Mouse (Mus musculus) stomach, embryonic 15.5 days (tissue): ENCODE measurements around the gene Ano6. TPM values are rescaled to one million over a fixed set of nuclear protein-coding genes. Genes with fewer than 3 reads are reported as not detected.
"Not testable (repeated sequence)": the region's sequence is repeated elsewhere in the genome, so short reads cannot be mapped to it uniquely, and the experiment has no call there.

Source experiments
- ATAC-seq: fragments of 200-750 bp; cut with Nextera tagmentation; 2 replicates; pipeline ENCODE4 v1.8.0; 2017; ENCODE audit warnings: low read depth, moderate number of reproducible peaks, moderate TSS enrichment; ENCODE audit not compliant: insufficient read depth, low FRiP score
- H3K27ac ChIP-seq: fragments of 300-500 bp; sonication (generic); 2 replicates; pipeline ENCODE4 v1.5.1; 2015; ENCODE audit warnings: mild to moderate bottlenecking, inconsistent platforms
- H3K27me3 ChIP-seq: fragments of 300-500 bp; sonication (generic); replicated peaks from 2 replicates; pipeline ENCODE4 v1.6.1; 2015; ENCODE audit warnings: inconsistent platforms
- H3K36me3 ChIP-seq: fragments of 300-500 bp; sonication (generic); 2 replicates; pipeline ENCODE4 v1.6.1; 2015; ENCODE audit warnings: inconsistent platforms
- H3K4me1 ChIP-seq: fragments of 300-500 bp; sonication (generic); 2 replicates; pipeline ENCODE4 v1.6.1; 2015; ENCODE audit warnings: inconsistent platforms
- H3K4me2 ChIP-seq: fragments of 300-500 bp; sonication (generic); 2 replicates; pipeline ENCODE4 v1.6.1; 2015; ENCODE audit warnings: mild to moderate bottlenecking, inconsistent platforms
- H3K4me3 ChIP-seq: fragments of 300-500 bp; sonication (generic); replicated peaks from 2 replicates; pipeline ENCODE4 v1.5.1; 2015; ENCODE audit warnings: inconsistent platforms
- H3K9ac ChIP-seq: fragments of 300-500 bp; sonication (generic); 2 replicates; pipeline ENCODE4 v1.6.1; 2015; ENCODE audit warnings: inconsistent platforms
- H3K9me3 ChIP-seq: fragments of 300-500 bp; sonication (generic); 2 replicates; pipeline ENCODE4 v1.6.1; 2016; ENCODE audit warnings: inconsistent platforms
- WGBS: fragments of 180-500 bp; shearing (Covaris S2); methylation state at CpG from one replicate; pipeline ENCODE4 v1.1.7; 2015; 5-methylcytosine and 5-hydroxymethylcytosine counted together
- polyA plus RNA-seq: library from polyadenylated mRNA; unstranded; fragments of >200 nt; fragmentation: Nextera tagmentation; extraction: Ambion mirVana; gene quantifications from 2 replicates; pipeline ENCODE4 v1.2.1, GENCODE M21; 2015

The Ano6 gene
- polyA plus RNA-seq, 1 experiment from 2014 or later: 37.8 TPM

DNA sequence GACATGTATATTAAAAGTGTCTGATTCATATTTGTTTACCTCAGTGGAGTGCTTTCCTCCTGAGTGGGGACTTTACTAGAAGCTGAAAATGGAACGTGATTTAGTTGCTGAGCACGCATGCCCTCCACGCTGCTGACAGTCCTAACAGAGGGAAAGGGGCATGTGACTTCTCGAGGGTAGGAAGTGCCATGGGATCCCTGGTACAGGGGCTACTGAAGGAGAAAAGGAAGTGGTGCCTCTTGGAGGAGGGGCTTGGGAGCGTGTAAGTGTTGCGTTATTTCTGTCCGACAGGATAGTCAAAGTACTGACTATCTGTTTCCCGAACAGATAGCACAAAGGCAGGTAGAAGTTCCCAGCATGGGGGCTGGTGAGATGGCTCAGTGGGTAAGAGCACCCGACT, 31.5 kb downstream of the Ano6 start:
- ATAC-seq: no peak
- WGBS: 78% methylated on average over 9 of the region's 9 CpGs
- no peaks in the 10 kb centered on the region for H3K27me3 ChIP-seq
- H3K36me3 ChIP-seq: no peaks in the 10 kb centered on the region
- H3K9me3 ChIP-seq: no peaks in the 10 kb centered on the region
- H3K9ac ChIP-seq: no peak overlapping the region
- no peak overlapping the region for H3K4me3 ChIP-seq
- no peak overlapping the region for H3K27ac ChIP-seq
- no peak overlapping the region for H3K4me2 ChIP-seq
- 0 out of 2 replicates have a peak, but pooled peaks cover 7% of the 10 kb centered on the region for H3K4me1 ChIP-seq

GRCm38 (mm10) chr15:95823383-95824306, 33.0 kb downstream of the Ano6 start:
- WGBS: 79% methylated on average over 13 of the region's 13 CpGs
- H3K4me3 ChIP-seq: no peak overlapping the region
- H3K36me3 ChIP-seq: no peaks in the 10 kb centered on the region
- no peaks in the 10 kb centered on the region for H3K27me3 ChIP-seq
- no peak overlapping the region for H3K27ac ChIP-seq
- no peak overlapping the region for H3K9ac ChIP-seq
- H3K4me1 ChIP-seq: peaks cover 15% of the 10 kb centered on the region; the same call in 1 of the 2 replicates
- ATAC-seq: no peak
- H3K4me2 ChIP-seq: no peak overlapping the region
- no peaks in the 10 kb centered on the region for H3K9me3 ChIP-seq

DNA sequence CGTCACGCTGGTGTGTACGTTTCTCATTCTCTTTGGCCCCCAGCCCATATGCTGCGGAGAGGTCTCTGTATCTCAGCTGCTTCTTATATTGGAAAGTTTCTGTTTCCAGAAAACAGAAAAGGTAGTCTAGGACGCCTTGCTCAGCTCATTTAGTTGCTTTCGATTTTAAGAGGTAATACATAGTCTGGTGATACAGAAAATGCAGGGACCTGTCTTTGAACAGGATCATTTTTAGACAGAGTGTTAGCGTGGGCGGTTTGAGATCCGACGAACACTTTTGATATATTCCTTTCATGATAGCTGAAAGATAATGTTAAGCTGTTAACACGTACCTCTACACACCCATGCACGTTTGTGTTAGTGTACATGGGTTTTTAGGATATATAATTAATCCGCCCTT, 35.9 kb downstream of the Ano6 start:
- WGBS: 72% methylated on average over 13 of the region's 13 CpGs
- ATAC-seq: no peak
- Histone ChIP-seq H3K4me3 (no peak overlapping the region), H3K27me3 (no peaks in the 10 kb centered on the region), H3K27ac (no peak overlapping the region), H3K9me3 (no peaks in the 10 kb centered on the region), H3K4me2 (no peak overlapping the region), H3K4me1 (peaks cover 31% of the 10 kb centered on the region), H3K36me3 (no peaks in the 10 kb centered on the region), H3K9ac (no peak overlapping the region)

DNA sequence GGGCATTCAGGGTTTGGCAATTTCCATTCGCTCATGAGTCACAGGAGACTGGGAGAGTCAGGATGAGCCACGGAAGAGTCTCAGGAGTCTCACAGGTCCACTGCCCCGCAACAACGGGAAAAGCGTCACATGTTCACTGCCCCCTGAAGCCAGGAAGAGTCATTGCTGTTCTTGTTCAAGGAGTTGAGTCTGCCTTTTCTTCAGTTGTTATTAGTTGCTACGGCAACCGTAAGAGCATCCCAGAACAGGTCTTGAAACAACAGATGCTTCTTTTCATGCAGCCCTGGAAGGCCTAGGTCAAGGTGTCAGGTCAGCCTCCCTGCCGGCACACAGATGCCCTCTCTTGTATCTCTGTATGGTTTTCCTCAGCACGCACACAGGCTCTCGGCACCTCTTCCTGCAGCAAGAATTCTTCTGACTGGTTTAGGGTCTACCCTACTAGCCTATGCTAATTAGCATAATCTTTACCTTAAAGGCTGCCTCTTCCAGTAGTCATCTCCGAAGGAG, 36.9 kb downstream of the Ano6 start:
- Histone ChIP-seq H3K36me3 (no peaks in the 10 kb centered on the region), H3K27me3 (no peaks in the 10 kb centered on the region), H3K4me1 (peaks cover 31% of the 10 kb centered on the region), H3K9ac (no peak overlapping the region), H3K9me3 (no peaks in the 10 kb centered on the region), H3K4me2 (peak overlapping the region; percentile 21), H3K27ac (peak overlapping the region; percentile 32), H3K4me3 (no peak overlapping the region)
- WGBS: 34% methylated on average over 11 of the region's 11 CpGs
- no peak for ATAC-seq

- H3K4me3 ChIP-seq, ATAC-seq, H3K9me3 ChIP-seq, H3K27me3 ChIP-seq, H3K36me3 ChIP-seq, H3K9ac ChIP-seq: not testable (repeated sequence)
- Histone ChIP-seq H3K27ac (peak overlapping the region; percentile 32), H3K4me1 (peaks cover 31% of the 10 kb centered on the region), H3K4me2 (peak overlapping the region; percentile 21)
- WGBS: 21% methylated on average over 8 of the region's 8 CpGs
Measured at GRCm38 (mm10) chr15:95828018-95828646, 37.5 kb downstream of the Ano6 start.

GRCm38 (mm10) chr15:95828647-95829254, 38.1 kb downstream of the Ano6 start:
- Histone ChIP-seq H3K4me2 (no peak overlapping the region), H3K4me1 (peaks cover 31% of the 10 kb centered on the region), H3K27ac (peak overlapping the region; percentile 65), H3K9me3 (no peaks in the 10 kb centered on the region), H3K27me3 (no peaks in the 10 kb centered on the region), H3K9ac (no peak overlapping the region), H3K4me3 (no peak overlapping the region), H3K36me3 (no peaks in the 10 kb centered on the region)
- 32% methylated on average over 10 of the region's 10 CpGs for WGBS
- 0 out of 2 replicates have a peak, but pooled peaks have one; percentile 33 for ATAC-seq

- Histone ChIP-seq H3K9me3 (no peaks in the 10 kb centered on the region), H3K4me2 (peak overlapping the region; percentile 29), H3K27ac (peak overlapping the region; percentile 65; the same call in 1 of the 2 replicates), H3K4me1 (peaks cover 31% of the 10 kb centered on the region), H3K27me3 (no peaks in the 10 kb centered on the region), H3K9ac (no peak overlapping the region), H3K4me3 (no peak overlapping the region), H3K36me3 (no peaks in the 10 kb centered on the region)
- no peak for ATAC-seq
- WGBS: 51% methylated on average over 14 of the region's 14 CpGs
Measured at GRCm38 (mm10) chr15:95829553-95830205, 39.0 kb downstream of the Ano6 start.

DNA sequence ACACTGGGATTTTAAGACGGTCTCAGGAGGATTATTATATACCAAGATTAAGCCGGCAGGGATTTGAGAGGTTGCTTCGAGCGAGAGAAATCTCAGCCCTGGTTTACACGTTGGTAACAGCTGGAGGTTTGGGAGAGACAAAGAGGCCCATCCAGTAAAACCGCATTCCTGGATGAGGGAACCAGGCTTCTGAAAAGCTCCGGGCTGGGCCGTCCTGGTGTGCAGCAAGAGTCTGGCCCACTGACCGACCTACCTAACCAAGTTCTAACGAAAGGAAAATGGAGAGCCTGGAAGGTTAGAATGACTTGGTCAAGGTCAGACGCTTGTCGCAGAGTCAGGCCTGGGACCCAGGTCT, 39.5 kb downstream of the Ano6 start:
- Histone ChIP-seq H3K27me3 (no peaks in the 10 kb centered on the region), H3K9me3 (no peaks in the 10 kb centered on the region), H3K4me2 (peak overlapping the region; percentile 29), H3K27ac (peak overlapping the region; percentile 65; the same call in 1 of the 2 replicates), H3K4me3 (no peak overlapping the region), H3K36me3 (no peaks in the 10 kb centered on the region), H3K4me1 (peaks cover 31% of the 10 kb centered on the region), H3K9ac (no peak overlapping the region)
- WGBS: 52% methylated on average over 12 of the region's 12 CpGs
- ATAC-seq: no peak

DNA sequence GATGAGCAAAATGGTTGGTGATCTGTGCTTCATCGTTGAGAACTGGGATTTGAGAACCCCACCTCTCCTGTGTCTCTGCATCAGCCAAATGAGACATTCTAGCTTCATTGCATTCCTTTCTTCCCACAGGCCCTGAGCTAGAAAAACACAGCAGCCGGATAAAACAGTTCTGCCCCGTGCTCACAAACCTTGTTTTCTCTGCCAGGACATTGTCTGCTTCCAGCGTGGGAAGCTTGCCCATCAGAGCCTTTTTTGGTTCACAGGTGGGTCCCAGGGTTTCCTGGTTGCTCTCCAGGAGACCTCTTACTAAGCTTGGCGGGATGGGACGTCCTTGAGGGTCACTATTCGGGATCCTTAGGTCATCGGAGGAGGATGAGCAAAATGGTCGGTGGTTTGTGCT, 42.6 kb downstream of the Ano6 start:
- Histone ChIP-seq H3K27ac (no peak overlapping the region), H3K4me2 (no peak overlapping the region), H3K9ac (no peak overlapping the region), H3K36me3 (no peaks in the 10 kb centered on the region), H3K9me3 (no peaks in the 10 kb centered on the region), H3K4me3 (no peak overlapping the region), H3K4me1 (peaks cover 35% of the 10 kb centered on the region), H3K27me3 (no peaks in the 10 kb centered on the region)
- WGBS: 84% methylated on average over 9 of the region's 9 CpGs
- no peak for ATAC-seq

- no peak for ATAC-seq
- WGBS: 36% methylated on average over 4 of the region's 4 CpGs
- no peak overlapping the region for H3K4me2 ChIP-seq
Measured at GRCm38 (mm10) chr15:95836077-95836476, 45.4 kb downstream of the Ano6 start.

DNA sequence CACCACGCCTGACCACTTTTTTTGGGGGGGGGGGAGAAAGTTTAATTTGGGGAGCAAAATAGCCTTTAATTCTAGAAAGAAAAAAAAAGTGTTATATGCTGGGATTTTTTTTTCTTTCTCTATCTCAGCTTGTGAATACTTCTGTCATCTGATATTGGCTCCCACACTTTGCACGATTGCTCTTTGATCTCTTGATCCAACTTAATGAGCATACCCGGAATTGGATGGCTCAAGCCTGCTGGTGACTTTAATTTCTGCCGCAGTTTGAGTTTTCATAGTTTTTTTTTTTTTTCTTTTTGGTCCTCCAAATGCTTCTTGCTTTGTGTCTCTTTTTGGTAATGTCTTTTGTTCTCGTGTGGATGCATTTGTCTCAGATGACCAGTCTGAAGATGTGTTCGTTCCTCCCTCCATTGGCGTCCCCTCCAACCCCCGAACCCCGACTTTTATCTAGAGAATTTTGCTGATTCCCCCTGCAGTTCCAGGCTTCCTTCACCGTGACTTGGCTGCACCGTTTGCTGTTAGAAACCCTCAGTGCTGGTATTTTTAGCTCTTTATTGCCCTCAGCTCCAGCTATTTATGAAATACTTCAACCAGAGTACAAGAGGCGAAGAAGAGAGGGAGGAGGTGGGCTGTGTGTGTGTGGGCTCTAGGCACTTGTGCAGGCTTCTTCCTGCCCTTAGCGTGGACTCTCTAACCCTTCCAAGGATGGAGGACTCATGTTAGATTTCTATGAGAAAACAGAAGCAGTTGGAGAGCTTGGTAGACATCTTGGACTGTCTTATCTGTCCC, 46.2 kb downstream of the Ano6 start:
- no peak overlapping the region for H3K4me3 ChIP-seq
- no peak overlapping the region for H3K9ac ChIP-seq
- peaks cover 15% of the 10 kb centered on the region for H3K4me1 ChIP-seq

More at GRCm38 (mm10) chr15:95836077-95836476, 45.4 kb downstream of the Ano6 start:
- H3K27me3 ChIP-seq: no peaks in the 10 kb centered on the region
- no peaks in the 10 kb centered on the region for H3K9me3 ChIP-seq
- no peaks in the 10 kb centered on the region for H3K36me3 ChIP-seq
- no peak overlapping the region for H3K4me3 ChIP-seq
- H3K4me1 ChIP-seq: peaks cover 15% of the 10 kb centered on the region
- no peak overlapping the region for H3K9ac ChIP-seq
- H3K27ac ChIP-seq: peak overlapping the region; percentile 36

More for the DNA sequence above, 46.2 kb downstream of the Ano6 start:
- Histone ChIP-seq H3K27ac (peak overlapping the region; percentile 69), H3K4me2 (no peak overlapping the region), H3K9me3 (no peaks in the 10 kb centered on the region), H3K27me3 (no peaks in the 10 kb centered on the region), H3K36me3 (no peaks in the 10 kb centered on the region)
- no peak for ATAC-seq
- 37% methylated on average over 13 of the region's 13 CpGs for WGBS
